Mouse (Mus musculus) midbrain, embryonic 16.5 days (tissue): Measurements from ENCODE around the gene Gm29735. TPM values are rescaled to one million over a fixed set of nuclear protein-coding genes. Genes with fewer than 3 reads are reported as not detected.
"Not testable (repeated sequence)": the region's sequence is repeated elsewhere in the genome, so short reads cannot be mapped to it uniquely, and the experiment has no call there.

Experiments used
- ATAC-seq: fragments of 200-750 bp; cut with Nextera tagmentation; 2 replicates; pipeline ENCODE4 v1.8.0; 2017; ENCODE audit warnings: moderate TSS enrichment
- H3K27ac ChIP-seq: fragments of 300-500 bp; sonication (generic); 2 replicates; pipeline ENCODE4 v1.5.1; 2014; ENCODE audit warnings: mild to moderate bottlenecking, low read length, mixed read lengths
- H3K27me3 ChIP-seq: fragments of 300-500 bp; sonication (generic); 2 replicates; pipeline ENCODE4 v1.6.1; 2014; ENCODE audit warnings: low read depth, low read length, mixed read lengths; ENCODE audit not compliant: control insufficient read depth, insufficient read depth
- H3K36me3 ChIP-seq: fragments of 300-500 bp; sonication (generic); 2 replicates; pipeline ENCODE4 v1.6.1; 2014; ENCODE audit warnings: mild to moderate bottlenecking, low read length, moderate library complexity, mixed read lengths; ENCODE audit not compliant: control insufficient read depth, insufficient read depth
- H3K4me1 ChIP-seq: fragments of 300-500 bp; sonication (generic); 2 replicates; pipeline ENCODE4 v1.6.1; 2014; ENCODE audit warnings: mild to moderate bottlenecking, low read length, mixed read lengths; ENCODE audit not compliant: control insufficient read depth, insufficient read depth
- H3K4me2 ChIP-seq: fragments of 300-500 bp; sonication (generic); 2 replicates; pipeline ENCODE4 v1.6.1; 2014; ENCODE audit warnings: mild to moderate bottlenecking, low read length, mixed read lengths
- H3K4me3 ChIP-seq: fragments of 300-500 bp; sonication (generic); 2 replicates; pipeline ENCODE4 v1.5.1; 2014; ENCODE audit warnings: low read depth, mild to moderate bottlenecking, low read length, moderate library complexity, mixed read lengths
- H3K9ac ChIP-seq: fragments of 300-500 bp; sonication (generic); 2 replicates; pipeline ENCODE4 v1.6.1; 2014; ENCODE audit warnings: low read depth, low read length, mixed read lengths
- H3K9me3 ChIP-seq: fragments of 300-500 bp; sonication (generic); replicated peaks from 2 replicates; pipeline ENCODE4 v1.6.1; 2014; ENCODE audit warnings: mild to moderate bottlenecking, low read length, mixed read lengths; ENCODE audit not compliant: control insufficient read depth, poor library complexity, severe bottlenecking
- WGBS: fragments of 180-500 bp; shearing (Covaris S2); extraction: QIAGEN DNeasy Blood & Tissue Kit; methylation state at CpG from one replicate; pipeline ENCODE4 v1.1.7; 2014; 5-methylcytosine and 5-hydroxymethylcytosine counted together
- polyA plus RNA-seq: library from polyadenylated mRNA; unstranded; fragments of >200 nt; fragmentation: Nextera tagmentation; extraction: Ambion mirVana; gene quantifications from 2 replicates; pipeline ENCODE4 v1.2.1, GENCODE M21; 2015

Gm29735 gene
- polyA plus RNA-seq, 1 experiment from 2014 or later: not detected

DNA sequence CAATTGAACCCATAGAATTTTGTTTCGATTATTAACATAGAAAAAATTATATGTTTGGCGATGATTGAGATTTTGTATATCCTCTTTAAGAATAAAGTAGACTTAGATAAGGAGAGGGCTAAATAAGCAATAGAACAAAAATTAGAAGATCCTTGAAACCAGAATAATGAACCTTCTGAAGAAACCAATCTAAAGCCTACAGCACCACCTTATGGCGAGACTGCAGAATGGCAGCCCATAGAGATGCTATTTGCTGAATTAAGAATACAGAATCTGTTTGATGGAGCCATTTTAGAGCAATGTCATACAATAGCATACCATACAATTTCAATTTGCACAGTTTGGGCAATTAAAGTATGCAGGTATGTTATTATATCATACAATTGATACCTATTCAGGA lies 12.9 kb upstream of the Gm29735 start:
- Histone ChIP-seq H3K4me2 (no peak overlapping the region), H3K9ac (no peak overlapping the region), H3K9me3 (no peaks in the 10 kb centered on the region), H3K4me1 (no peaks in the 10 kb centered on the region), H3K27ac (no peak overlapping the region), H3K4me3 (no peak overlapping the region), H3K27me3 (no peaks in the 10 kb centered on the region), H3K36me3 (no peaks in the 10 kb centered on the region)
- no peak for ATAC-seq
- 49% methylated on average over 3 of the region's 3 CpGs for WGBS

DNA sequence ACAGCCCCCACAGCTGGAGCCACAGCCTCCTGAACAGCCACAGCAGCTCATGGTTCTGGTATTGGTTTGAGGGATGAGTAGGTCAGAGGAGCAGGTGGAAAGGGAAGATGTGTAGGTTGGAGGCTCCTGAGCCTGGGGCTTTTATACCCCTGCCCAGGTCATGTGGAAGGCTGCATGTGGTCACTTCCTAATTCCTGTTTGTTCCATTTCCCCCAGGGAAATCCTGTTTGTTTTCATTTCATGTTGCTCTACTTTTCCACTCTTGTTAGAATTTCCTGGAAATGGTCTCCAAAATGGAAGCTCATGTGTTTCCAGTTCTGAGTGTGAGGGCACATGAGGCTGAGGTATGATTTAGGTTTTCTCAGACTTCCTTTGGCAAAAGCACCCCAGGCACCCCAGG lies 8.7 kb upstream of the Gm29735 start, which contains the start of gene Gm4553:
Gene Gm4553, minus strand, starts transcription at position 101 of the 400 bp plus-strand sequence.
- not testable (repeated sequence) for H3K27me3 ChIP-seq, H3K4me3 ChIP-seq, H3K4me2 ChIP-seq, H3K4me1 ChIP-seq, ATAC-seq, H3K36me3 ChIP-seq, H3K27ac ChIP-seq, H3K9ac ChIP-seq, H3K9me3 ChIP-seq

DNA sequence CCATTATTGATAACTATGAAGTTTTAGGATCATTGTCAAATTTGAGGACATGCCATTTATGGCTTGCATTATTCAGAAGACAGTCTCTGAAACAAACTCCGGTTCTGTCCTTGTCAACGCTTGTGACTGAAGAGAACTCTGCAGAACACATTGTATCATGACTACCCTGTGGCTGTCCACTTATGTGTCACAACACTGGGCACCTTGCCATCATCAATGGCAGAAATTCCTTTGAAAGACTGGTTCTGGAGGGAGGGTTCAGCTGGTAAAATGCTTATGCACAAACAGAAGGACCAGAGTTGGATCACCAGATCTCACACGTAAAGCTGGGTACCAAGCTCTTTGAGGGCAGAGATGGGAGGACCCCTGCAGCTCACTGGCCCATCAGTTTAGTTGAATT lies 2.5 kb upstream of the Gm29735 start:
- Histone ChIP-seq H3K9me3 (no peaks in the 10 kb centered on the region), H3K36me3 (no peaks in the 10 kb centered on the region), H3K4me3 (no peak overlapping the region), H3K27ac (no peak overlapping the region), H3K4me1 (no peaks in the 10 kb centered on the region), H3K27me3 (no peaks in the 10 kb centered on the region), H3K9ac (no peak overlapping the region), H3K4me2 (no peak overlapping the region)
- no peak for ATAC-seq
- 98% methylated on average over 3 of the region's 3 CpGs for WGBS

DNA sequence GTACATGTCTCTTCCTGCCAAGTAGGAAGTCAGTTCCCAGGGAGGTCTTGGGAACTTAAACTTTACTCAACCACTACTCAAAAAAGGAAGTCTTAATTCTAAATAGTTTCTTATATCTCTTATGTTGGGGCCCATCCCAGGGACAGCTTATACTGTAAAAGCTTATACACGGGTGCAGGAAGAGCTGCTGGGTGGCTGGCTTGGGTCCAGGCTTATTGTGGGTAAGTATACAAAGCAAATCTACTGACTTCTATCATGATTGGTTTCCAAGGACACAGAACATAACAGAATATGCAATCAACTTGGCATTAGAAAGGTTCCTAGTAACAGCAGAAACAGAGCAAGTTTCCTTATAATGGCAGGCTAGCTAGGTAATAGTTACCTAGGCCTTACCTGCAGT lies 1.6 kb downstream of the Gm29735 start:
- Histone ChIP-seq H3K27me3 (no peaks in the 10 kb centered on the region), H3K9ac (no peak overlapping the region), H3K36me3 (no peaks in the 10 kb centered on the region), H3K4me2 (no peak overlapping the region), H3K27ac (no peak overlapping the region), H3K9me3 (no peaks in the 10 kb centered on the region), H3K4me1 (no peaks in the 10 kb centered on the region), H3K4me3 (no peak overlapping the region)
- no peak for ATAC-seq
- WGBS: 54% methylated on average over 1 of the region's 1 CpGs

DNA sequence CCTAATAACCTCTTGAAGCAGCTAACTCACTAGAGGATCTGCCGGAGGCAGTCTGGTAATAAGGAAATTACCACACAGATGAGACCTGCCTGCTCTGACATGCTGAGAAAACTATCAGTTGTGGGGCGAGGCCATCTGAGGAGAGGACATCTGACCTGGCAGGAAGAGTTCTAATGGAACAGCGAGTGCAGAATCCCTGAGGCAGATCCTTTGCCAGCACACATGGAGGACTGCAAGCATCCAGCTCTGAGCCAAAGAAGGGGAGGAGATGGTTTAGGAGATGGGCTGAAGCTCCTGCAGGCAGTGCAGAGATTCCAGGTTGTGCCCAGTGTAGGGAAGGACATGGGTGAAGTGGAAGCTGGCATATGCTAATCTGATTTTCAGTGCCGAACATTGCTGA lies 4.7 kb downstream of the Gm29735 start:
- no peaks in the 10 kb centered on the region for H3K9me3 ChIP-seq
- H3K9ac ChIP-seq: no peak overlapping the region
- no peaks in the 10 kb centered on the region for H3K36me3 ChIP-seq
- no peaks in the 10 kb centered on the region for H3K4me1 ChIP-seq
- 87% methylated on average over 4 of the region's 4 CpGs for WGBS
- H3K27ac ChIP-seq: no peak overlapping the region
- H3K27me3 ChIP-seq: no peaks in the 10 kb centered on the region
- H3K4me3 ChIP-seq: no peak overlapping the region
- ATAC-seq: no peak
- no peak overlapping the region for H3K4me2 ChIP-seq

DNA sequence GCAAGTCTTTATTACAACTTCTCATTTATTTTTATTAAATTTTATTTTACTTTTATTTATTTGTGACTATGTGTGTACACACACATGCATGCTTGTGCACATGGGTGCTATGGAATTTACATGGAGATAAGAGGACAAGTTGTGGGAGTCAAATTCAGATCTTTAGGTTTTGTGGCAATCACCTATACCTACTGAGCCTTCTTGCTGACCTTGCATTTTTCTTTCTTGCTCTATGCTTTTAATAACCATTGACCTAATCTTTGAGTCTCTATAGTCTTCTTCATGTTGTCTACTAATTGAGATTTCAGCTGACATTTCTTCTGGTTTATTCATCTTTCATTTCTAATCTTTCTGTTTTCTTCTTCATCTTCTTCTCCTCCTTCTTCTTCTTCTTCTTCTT lies 8.3 kb downstream of the Gm29735 start:
- Histone ChIP-seq H3K9ac (no peak overlapping the region), H3K27ac (no peak overlapping the region), H3K4me3 (no peak overlapping the region), H3K36me3 (no peaks in the 10 kb centered on the region), H3K9me3 (no peaks in the 10 kb centered on the region), H3K27me3 (no peaks in the 10 kb centered on the region), H3K4me2 (no peak overlapping the region), H3K4me1 (no peaks in the 10 kb centered on the region)
- no peak for ATAC-seq

DNA sequence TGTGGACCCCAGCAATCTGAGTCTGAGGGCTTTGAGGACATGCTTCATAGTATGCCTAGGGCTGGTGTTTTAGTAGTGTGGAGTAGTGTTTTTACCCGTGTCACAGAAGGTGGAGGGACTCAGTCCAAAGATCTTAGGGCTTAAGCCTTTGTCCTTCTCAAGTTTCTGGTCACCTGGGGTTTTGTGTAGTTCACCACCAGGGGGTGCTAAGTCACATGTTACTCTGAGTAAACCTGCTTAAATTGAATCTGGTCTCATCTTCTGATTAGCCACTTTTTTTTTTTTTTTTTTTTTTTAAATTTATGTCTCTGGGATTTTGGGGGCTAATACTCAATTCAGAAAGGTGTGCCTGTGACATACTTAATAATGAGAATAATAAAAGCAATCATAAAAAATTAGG lies 10.9 kb downstream of the Gm29735 start:
- H3K4me2 ChIP-seq: no peak overlapping the region
- ATAC-seq: no peak
- WGBS: 0% methylated on average over 1 of the region's 1 CpGs
- H3K9me3 ChIP-seq: no peaks in the 10 kb centered on the region
- no peaks in the 10 kb centered on the region for H3K27me3 ChIP-seq
- no peak overlapping the region for H3K9ac ChIP-seq
- no peak overlapping the region for H3K27ac ChIP-seq
- no peaks in the 10 kb centered on the region for H3K4me1 ChIP-seq
- no peak overlapping the region for H3K4me3 ChIP-seq
- H3K36me3 ChIP-seq: no peaks in the 10 kb centered on the region

DNA sequence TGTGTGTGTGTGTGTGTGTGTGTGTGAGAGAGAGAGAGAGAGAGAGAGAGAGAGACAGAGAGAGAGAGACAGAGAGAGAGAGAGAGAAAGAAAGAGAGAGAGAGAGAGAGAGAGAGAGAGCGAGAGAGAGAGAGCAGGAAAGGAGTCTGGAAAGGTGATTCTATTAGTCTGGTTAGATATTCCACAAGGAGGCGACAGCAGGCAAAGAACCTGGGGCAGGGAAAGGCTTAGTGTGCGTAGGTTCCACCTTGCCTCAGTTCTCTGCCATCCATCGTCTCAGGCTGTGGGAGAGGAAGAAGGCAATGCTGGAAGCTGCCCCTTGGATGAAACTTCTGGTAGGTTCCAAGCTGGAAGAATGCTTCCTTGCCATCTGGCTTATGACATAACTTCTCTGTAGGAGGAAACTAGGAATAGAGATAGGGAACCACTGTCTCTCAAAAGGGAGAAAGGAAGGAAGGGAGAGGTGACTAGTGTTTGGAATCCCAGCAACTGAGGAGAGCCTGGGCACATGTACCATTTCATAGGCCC lies 11.4 kb downstream of the Gm29735 start:
- 56% methylated on average over 4 of the region's 4 CpGs for WGBS
- Histone ChIP-seq H3K27me3 (no peaks in the 10 kb centered on the region), H3K4me2 (no peak overlapping the region), H3K9me3 (no peaks in the 10 kb centered on the region), H3K9ac (no peak overlapping the region), H3K4me3 (no peak overlapping the region), H3K27ac (no peak overlapping the region), H3K36me3 (no peaks in the 10 kb centered on the region), H3K4me1 (no peaks in the 10 kb centered on the region)
- ATAC-seq: no peak

DNA sequence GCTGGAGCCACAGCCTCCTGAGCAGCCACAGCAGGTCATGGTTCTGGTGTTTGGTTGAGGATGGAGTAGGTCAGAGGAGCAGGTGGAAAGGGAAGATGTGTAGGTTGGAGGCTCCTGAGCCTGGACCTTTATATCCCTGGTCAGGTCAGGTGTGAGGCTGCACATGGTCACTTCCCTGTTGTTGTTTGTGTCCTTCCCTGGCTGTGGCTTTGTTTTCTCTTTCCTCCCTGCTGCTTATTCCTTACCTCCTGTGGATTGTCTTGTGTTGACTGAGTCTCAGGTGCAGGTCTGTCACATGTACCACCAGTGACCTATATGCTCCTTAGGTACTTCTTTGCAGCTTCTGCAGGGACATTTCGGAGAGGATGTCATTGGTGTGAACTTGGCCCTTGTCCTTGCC lies 12.4 kb downstream of the Gm29735 start, which contains the start of gene Gm45337:
Gene Gm45337, minus strand, starts transcription at position 101 of the 400 bp plus-strand sequence.
- no peaks in the 10 kb centered on the region for H3K9me3 ChIP-seq

More for the DNA sequence above, 12.4 kb downstream of the Gm29735 start, which contains the start of gene Gm45337:
- Histone ChIP-seq H3K4me3 (no peak within 1 kb of the TSS), H3K27ac (no peak within 1 kb of the TSS), H3K4me1 (no peaks in the 10 kb centered on the region), H3K36me3 (no peaks in the 10 kb centered on the region), H3K4me2 (no peak within 1 kb of the TSS), H3K27me3 (no peaks in the 10 kb centered on the region), H3K9ac (no peak within 1 kb of the TSS)
- 80% methylated on average over 1 of the region's 1 CpGs for WGBS
- no peak for ATAC-seq
